Mouse (Mus musculus) G1E (cell line): ENCODE results near the gene Tnpo2.

Source experiments
- CTCF ChIP-seq: IDR thresholded peaks from 2 replicates; pipeline ENCODE4 v1.5.1; 2012; ENCODE audit warnings: low read depth, low read length, inconsistent platforms, mixed read lengths
- POLR2AphosphoS5 ChIP-seq: IDR thresholded peaks from 2 replicates; pipeline ENCODE4 v1.6.1; 2012; ENCODE audit warnings: low read depth, low read length, inconsistent platforms; ENCODE audit not compliant: insufficient replicate concordance
- TAL1 ChIP-seq: conservative IDR thresholded peaks from 2 replicates; pipeline ENCODE4 v1.6.1; 2012; ENCODE audit warnings: low read depth, low read length, inconsistent platforms, mixed read lengths

DNA sequence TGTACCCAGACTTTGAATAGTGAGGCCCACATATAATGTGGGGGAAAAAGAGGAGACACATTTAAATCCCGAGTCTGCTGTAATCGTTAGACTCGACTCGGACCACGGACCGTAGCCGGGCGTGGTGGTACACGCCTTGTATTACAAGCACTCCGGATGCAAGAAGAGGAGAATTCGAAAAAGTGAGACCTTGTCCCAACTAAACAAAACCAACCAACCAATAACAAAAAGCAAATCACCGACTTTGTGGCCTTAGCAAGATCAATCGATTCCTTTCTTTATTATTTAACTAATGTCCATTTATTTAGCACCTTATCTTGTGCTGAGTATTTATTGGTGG lies 9.2 kb upstream of the Tnpo2 start:
- TF ChIP-seq CTCF = no peak
- TF ChIP-seq POLR2AphosphoS5 = no peak
- no peak for TF ChIP-seq TAL1
